Mouse (Mus musculus) heart, embryonic 12.5 days (tissue): ENCODE data around the gene Gm10282. TPM values are rescaled to one million over a fixed set of nuclear protein-coding genes. Genes with fewer than 3 reads are reported as not detected.

Source experiments
- ATAC-seq: fragments of 200-750 bp; cut with Nextera tagmentation; 2 replicates; pipeline ENCODE4 v1.8.0; 2017; ENCODE audit warnings: moderate TSS enrichment, moderate library complexity; ENCODE audit not compliant: insufficient number of reproducible peaks, low FRiP score
- H3K27ac ChIP-seq: fragments of 300-500 bp; sonication (generic); 2 replicates; pipeline ENCODE4 v1.5.1; 2016; ENCODE audit warnings: mild to moderate bottlenecking, moderate library complexity; ENCODE audit not compliant: poor library complexity, severe bottlenecking
- H3K27me3 ChIP-seq: fragments of 300-500 bp; sonication (generic); replicated peaks from 2 replicates; pipeline ENCODE4 v1.6.1; 2016; ENCODE audit warnings: mild to moderate bottlenecking, moderate library complexity
- H3K36me3 ChIP-seq: fragments of 300-500 bp; sonication (generic); 2 replicates; pipeline ENCODE4 v1.6.1; 2016; ENCODE audit warnings: mild to moderate bottlenecking, moderate library complexity
- H3K4me1 ChIP-seq: fragments of 300-500 bp; sonication (generic); replicated peaks from 2 replicates; pipeline ENCODE4 v1.6.1; 2016; ENCODE audit warnings: mild to moderate bottlenecking
- H3K4me2 ChIP-seq: fragments of 300-500 bp; sonication (generic); 2 replicates; pipeline ENCODE4 v1.6.1; 2016; ENCODE audit warnings: mild to moderate bottlenecking, moderate library complexity
- H3K4me3 ChIP-seq: fragments of 300-500 bp; sonication (generic); 2 replicates; pipeline ENCODE4 v1.5.1; 2016; ENCODE audit warnings: mild to moderate bottlenecking
- H3K9ac ChIP-seq: fragments of 300-500 bp; sonication (generic); 2 replicates; pipeline ENCODE4 v1.6.1; 2016; ENCODE audit warnings: mild to moderate bottlenecking, moderate library complexity
- H3K9me3 ChIP-seq: fragments of 300-500 bp; sonication (generic); replicated peaks from 2 replicates; pipeline ENCODE4 v1.6.1; 2016; ENCODE audit warnings: mild to moderate bottlenecking, moderate library complexity
- WGBS: fragments of 180-500 bp; shearing (Covaris S2); methylation state at CpG from one replicate; pipeline ENCODE4 v1.1.7; 2016; 5-methylcytosine and 5-hydroxymethylcytosine counted together
- polyA plus RNA-seq: library from polyadenylated mRNA; unstranded; fragments of >200 nt; fragmentation: Nextera tagmentation; extraction: Ambion mirVana; gene quantifications from 2 replicates; pipeline ENCODE4 v1.2.1, GENCODE M21; 2016

Gm10282 gene
- polyA plus RNA-seq, 1 experiment from 2014 or later, result 17.1 TPM

GRCm38 (mm10) chr8:72342556-72343300 lies 37.7 kb upstream of the Gm10282 start:
- no peak overlapping the region for H3K4me3 ChIP-seq
- no peak overlapping the region for H3K27ac ChIP-seq
- H3K36me3 ChIP-seq, result peaks cover 76% of the 10 kb centered on the region
- H3K9me3 ChIP-seq, result no peaks in the 10 kb centered on the region
- no peaks in the 10 kb centered on the region for H3K4me1 ChIP-seq
- no peaks in the 10 kb centered on the region for H3K27me3 ChIP-seq
- H3K4me2 ChIP-seq, result no peak overlapping the region
- WGBS, result 89% methylated on average over 5 of the region's 5 CpGs
- no peak overlapping the region for H3K9ac ChIP-seq
- ATAC-seq, result no peak

GRCm38 (mm10) chr8:72337034-72337433 lies 32.0 kb upstream of the Gm10282 start:
- ATAC-seq, result no peak
- H3K27me3 ChIP-seq, result no peaks in the 10 kb centered on the region
- no peaks in the 10 kb centered on the region for H3K4me1 ChIP-seq
- no peak overlapping the region for H3K9ac ChIP-seq
- no peaks in the 10 kb centered on the region for H3K9me3 ChIP-seq
- H3K4me2 ChIP-seq, result no peak overlapping the region
- peaks cover 63% of the 10 kb centered on the region for H3K36me3 ChIP-seq
- no peak overlapping the region for H3K4me3 ChIP-seq
- H3K27ac ChIP-seq, result no peak overlapping the region

GRCm38 (mm10) chr8:72336273-72336672 lies 31.2 kb upstream of the Gm10282 start:
- WGBS, result 72% methylated on average over 2 of the region's 2 CpGs
- no peak for ATAC-seq
- Histone ChIP-seq H3K4me1 (0 out of 2 replicates have a peak, but pooled peaks cover 4% of the 10 kb centered on the region), H3K27ac (no peak overlapping the region), H3K27me3 (no peaks in the 10 kb centered on the region), H3K36me3 (peaks cover 56% of the 10 kb centered on the region), H3K9ac (no peak overlapping the region), H3K4me3 (no peak overlapping the region), H3K9me3 (no peaks in the 10 kb centered on the region), H3K4me2 (no peak overlapping the region)

GRCm38 (mm10) chr8:72334144-72334641 lies 29.1 kb upstream of the Gm10282 start:
- Histone ChIP-seq H3K4me2 (no peak overlapping the region), H3K4me1 (0 out of 2 replicates have a peak, but pooled peaks cover 4% of the 10 kb centered on the region), H3K27me3 (no peaks in the 10 kb centered on the region), H3K27ac (no peak overlapping the region), H3K9ac (no peak overlapping the region), H3K36me3 (peaks cover 36% of the 10 kb centered on the region), H3K4me3 (no peak overlapping the region), H3K9me3 (no peaks in the 10 kb centered on the region)
- ATAC-seq, result no peak
- 72% methylated on average over 4 of the region's 4 CpGs for WGBS

- H3K27me3 ChIP-seq, result no peaks in the 10 kb centered on the region
- H3K27ac ChIP-seq, result no peak overlapping the region
- no peaks in the 10 kb centered on the region for H3K9me3 ChIP-seq
- H3K4me1 ChIP-seq, result 0 out of 2 replicates have a peak, but pooled peaks cover 4% of the 10 kb centered on the region
- 50% methylated on average over 3 of the region's 3 CpGs for WGBS
- peaks cover 30% of the 10 kb centered on the region for H3K36me3 ChIP-seq
- no peak overlapping the region for H3K9ac ChIP-seq
- no peak overlapping the region for H3K4me3 ChIP-seq
- H3K4me2 ChIP-seq, result no peak overlapping the region
- ATAC-seq, result no peak
Observed at GRCm38 (mm10) chr8:72333429-72334143, 28.5 kb upstream of the Gm10282 start.

- Histone ChIP-seq H3K4me2 (no peak overlapping the region), H3K4me3 (no peak overlapping the region), H3K9ac (no peak overlapping the region), H3K4me1 (0 out of 2 replicates have a peak, but pooled peaks cover 4% of the 10 kb centered on the region), H3K9me3 (no peaks in the 10 kb centered on the region), H3K36me3 (peaks cover 12% of the 10 kb centered on the region), H3K27me3 (no peaks in the 10 kb centered on the region), H3K27ac (no peak overlapping the region)
- no peak for ATAC-seq
- 74% methylated on average over 4 of the region's 4 CpGs for WGBS
Observed at GRCm38 (mm10) chr8:72331631-72332030, 26.6 kb upstream of the Gm10282 start.

GRCm38 (mm10) chr8:72330806-72331516 lies 25.9 kb upstream of the Gm10282 start:
- Histone ChIP-seq H3K4me3 (no peak overlapping the region), H3K9ac (no peak overlapping the region), H3K27ac (no peak overlapping the region), H3K9me3 (no peaks in the 10 kb centered on the region), H3K27me3 (no peaks in the 10 kb centered on the region), H3K4me2 (no peak overlapping the region), H3K36me3 (peaks cover 12% of the 10 kb centered on the region), H3K4me1 (0 out of 2 replicates have a peak, but pooled peaks cover 4% of the 10 kb centered on the region)
- 78% methylated on average over 6 of the region's 6 CpGs for WGBS
- ATAC-seq, result no peak

GRCm38 (mm10) chr8:72329116-72329515 lies 24.1 kb upstream of the Gm10282 start:
- H3K4me2 ChIP-seq, result no peak overlapping the region
- H3K4me1 ChIP-seq, result 0 out of 2 replicates have a peak, but pooled peaks cover 4% of the 10 kb centered on the region
- H3K9ac ChIP-seq, result no peak overlapping the region
- 70% methylated on average over 3 of the region's 3 CpGs for WGBS
- H3K4me3 ChIP-seq, result no peak overlapping the region
- no peak for ATAC-seq
- H3K9me3 ChIP-seq, result no peaks in the 10 kb centered on the region
- no peak overlapping the region for H3K27ac ChIP-seq
- H3K36me3 ChIP-seq, result no peaks in the 10 kb centered on the region
- H3K27me3 ChIP-seq, result no peaks in the 10 kb centered on the region

GRCm38 (mm10) chr8:72324708-72325107 lies 19.6 kb upstream of the Gm10282 start:
- Histone ChIP-seq H3K9ac (no peak overlapping the region), H3K27ac (no peak overlapping the region), H3K4me2 (no peak overlapping the region), H3K36me3 (peaks cover 14% of the 10 kb centered on the region), H3K4me3 (no peak overlapping the region), H3K27me3 (peaks cover 6% of the 10 kb centered on the region), H3K9me3 (no peaks in the 10 kb centered on the region), H3K4me1 (peaks cover 35% of the 10 kb centered on the region)
- WGBS, result 79% methylated on average over 2 of the region's 2 CpGs
- ATAC-seq, result no peak

GRCm38 (mm10) chr8:72324036-72324706 lies 19.1 kb upstream of the Gm10282 start:
- no peak overlapping the region for H3K27ac ChIP-seq
- no peak overlapping the region for H3K4me2 ChIP-seq
- H3K9ac ChIP-seq, result no peak overlapping the region
- peaks cover 36% of the 10 kb centered on the region for H3K4me1 ChIP-seq
- H3K4me3 ChIP-seq, result no peak overlapping the region
- H3K36me3 ChIP-seq, result peaks cover 14% of the 10 kb centered on the region
- ATAC-seq, result peak; percentile 12; the same call in 1 of the 2 replicates
- peaks cover 6% of the 10 kb centered on the region for H3K27me3 ChIP-seq
- 75% methylated on average over 10 of the region's 10 CpGs for WGBS
- no peaks in the 10 kb centered on the region for H3K9me3 ChIP-seq
